Mouse (Mus musculus): ENCODE results near the gene Atg16l2. TPM values are rescaled to one million over a fixed set of nuclear protein-coding genes. Genes with fewer than 3 reads are reported as not detected.

The Atg16l2 gene
- polyA plus RNA-seq, 1 experiment from 2014 or later: 14.3 TPM

GRCm38 (mm10) chr7:101288436-101288835 is 13.6 kb downstream of the Atg16l2 start:
- Histone ChIP-seq H3K9me3 (no peaks in the 10 kb centered on the region), H3K36me3 (peaks cover 5% of the 10 kb centered on the region), H3K27ac (no peak overlapping the region), H3K27me3 (replicated peaks) (no peaks in the 10 kb centered on the region), H3K9ac (no peak overlapping the region), H3K4me1 (replicated peaks) (no peaks in the 10 kb centered on the region), H3K4me2 (replicated peaks) (no peak overlapping the region), H3K4me3 (replicated peaks) (no peak overlapping the region)
- 36% methylated on average over 4 of the region's 4 CpGs for WGBS
- ATAC-seq: no peak

GRCm38 (mm10) chr7:101287820-101288219 is 14.2 kb downstream of the Atg16l2 start:
- Histone ChIP-seq H3K4me3 (replicated peaks) (no peak overlapping the region), H3K9me3 (no peaks in the 10 kb centered on the region), H3K4me1 (replicated peaks) (no peaks in the 10 kb centered on the region), H3K36me3 (peaks cover 5% of the 10 kb centered on the region), H3K4me2 (replicated peaks) (no peak overlapping the region), H3K27ac (no peak overlapping the region), H3K9ac (no peak overlapping the region), H3K27me3 (replicated peaks) (no peaks in the 10 kb centered on the region)
- ATAC-seq: no peak
- 83% methylated on average over 2 of the region's 2 CpGs for WGBS

GRCm38 (mm10) chr7:101286891-101287290 is 15.2 kb downstream of the Atg16l2 start:
- no peak for ATAC-seq
- no peaks in the 10 kb centered on the region for H3K9me3 ChIP-seq
- H3K4me1 ChIP-seq (replicated peaks): no peaks in the 10 kb centered on the region
- H3K36me3 ChIP-seq: peaks cover 13% of the 10 kb centered on the region
- H3K9ac ChIP-seq: no peak overlapping the region
- H3K27me3 ChIP-seq (replicated peaks): no peaks in the 10 kb centered on the region
- H3K4me3 ChIP-seq (replicated peaks): no peak overlapping the region
- H3K27ac ChIP-seq: no peak overlapping the region
- H3K4me2 ChIP-seq (replicated peaks): no peak overlapping the region
- 81% methylated on average over 4 of the region's 4 CpGs for WGBS

- no peak overlapping the region for H3K4me2 ChIP-seq (replicated peaks)
- H3K36me3 ChIP-seq: peaks cover 11% of the 10 kb centered on the region
- no peak overlapping the region for H3K4me3 ChIP-seq (replicated peaks)
- no peaks in the 10 kb centered on the region for H3K9me3 ChIP-seq
- no peaks in the 10 kb centered on the region for H3K27me3 ChIP-seq (replicated peaks)
- WGBS: 73% methylated on average over 1 of the region's 1 CpGs
- H3K27ac ChIP-seq: no peak overlapping the region
- ATAC-seq: peak; percentile 55; the same call in 1 of the 2 replicates
- no peak overlapping the region for H3K9ac ChIP-seq
- no peaks in the 10 kb centered on the region for H3K4me1 ChIP-seq (replicated peaks)
Observed at GRCm38 (mm10) chr7:101284504-101284903, 17.5 kb downstream of the Atg16l2 start.

GRCm38 (mm10) chr7:101282721-101283120 is 19.3 kb downstream of the Atg16l2 start:
- Histone ChIP-seq H3K4me1 (replicated peaks) (no peaks in the 10 kb centered on the region), H3K4me3 (replicated peaks) (no peak overlapping the region), H3K9ac (no peak overlapping the region), H3K27me3 (replicated peaks) (no peaks in the 10 kb centered on the region), H3K36me3 (peaks cover 11% of the 10 kb centered on the region), H3K4me2 (replicated peaks) (no peak overlapping the region), H3K27ac (no peak overlapping the region), H3K9me3 (no peaks in the 10 kb centered on the region)
- no peak for ATAC-seq
- WGBS: 90% methylated on average over 3 of the region's 3 CpGs

- no peak overlapping the region for H3K4me2 ChIP-seq (replicated peaks)
- no peaks in the 10 kb centered on the region for H3K4me1 ChIP-seq (replicated peaks)
- H3K36me3 ChIP-seq: peaks cover 14% of the 10 kb centered on the region
- H3K27me3 ChIP-seq (replicated peaks): no peaks in the 10 kb centered on the region
- 89% methylated on average over 8 of the region's 8 CpGs for WGBS
- H3K27ac ChIP-seq: no peak overlapping the region
- no peak overlapping the region for H3K9ac ChIP-seq
- no peak overlapping the region for H3K4me3 ChIP-seq (replicated peaks)
- ATAC-seq: no peak
- no peaks in the 10 kb centered on the region for H3K9me3 ChIP-seq
Observed at GRCm38 (mm10) chr7:101272466-101273160, 29.4 kb downstream of the Atg16l2 start.

- H3K36me3 ChIP-seq: peaks cover 11% of the 10 kb centered on the region
- WGBS: 71% methylated on average over 1 of the region's 1 CpGs
- H3K4me1 ChIP-seq (replicated peaks): no peaks in the 10 kb centered on the region
Observed at GRCm38 (mm10) chr7:101271602-101272001, 30.4 kb downstream of the Atg16l2 start.

GRCm38 (mm10) chr7:101267457-101268259 is 34.4 kb downstream of the Atg16l2 start:
- Histone ChIP-seq H3K4me3 (replicated peaks) (no peak overlapping the region), H3K27ac (peak overlapping the region; percentile 1; the same call in 1 of the 2 replicates), H3K4me1 (replicated peaks) (no peaks in the 10 kb centered on the region), H3K9me3 (no peaks in the 10 kb centered on the region), H3K36me3 (0 out of 2 replicates have a peak, but pooled peaks cover 2% of the 10 kb centered on the region), H3K27me3 (replicated peaks) (no peaks in the 10 kb centered on the region), H3K4me2 (replicated peaks) (no peak overlapping the region), H3K9ac (no peak overlapping the region)
- 43% methylated on average over 3 of the region's 3 CpGs for WGBS
- ATAC-seq: no peak

More at GRCm38 (mm10) chr7:101271602-101272001, 30.4 kb downstream of the Atg16l2 start:
- ATAC-seq: no peak
- Histone ChIP-seq H3K27ac (no peak overlapping the region), H3K9ac (no peak overlapping the region), H3K27me3 (replicated peaks) (no peaks in the 10 kb centered on the region), H3K9me3 (no peaks in the 10 kb centered on the region), H3K4me2 (replicated peaks) (no peak overlapping the region), H3K4me3 (replicated peaks) (no peak overlapping the region)

- H3K4me3 ChIP-seq (replicated peaks): no peak overlapping the region
- no peak overlapping the region for H3K9ac ChIP-seq
- H3K9me3 ChIP-seq: no peaks in the 10 kb centered on the region
- ATAC-seq: no peak
- peaks cover 15% of the 10 kb centered on the region for H3K36me3 ChIP-seq
- no peaks in the 10 kb centered on the region for H3K4me1 ChIP-seq (replicated peaks)
- no peak overlapping the region for H3K4me2 ChIP-seq (replicated peaks)
- no peaks in the 10 kb centered on the region for H3K27me3 ChIP-seq (replicated peaks)
- no peak overlapping the region for H3K27ac ChIP-seq
Observed at GRCm38 (mm10) chr7:101263511-101263910, 38.5 kb downstream of the Atg16l2 start.

GRCm38 (mm10) chr7:101261941-101262546 is 40.0 kb downstream of the Atg16l2 start:
- H3K27ac ChIP-seq: no peak overlapping the region
- H3K36me3 ChIP-seq: peaks cover 15% of the 10 kb centered on the region
- no peak overlapping the region for H3K4me3 ChIP-seq (replicated peaks)
- no peak overlapping the region for H3K4me2 ChIP-seq (replicated peaks)
- no peaks in the 10 kb centered on the region for H3K4me1 ChIP-seq (replicated peaks)
- WGBS: 77% methylated on average over 4 of the region's 4 CpGs
- H3K9me3 ChIP-seq: no peaks in the 10 kb centered on the region
- no peak for ATAC-seq
- H3K9ac ChIP-seq: no peak overlapping the region
- no peaks in the 10 kb centered on the region for H3K27me3 ChIP-seq (replicated peaks)

- no peak overlapping the region for H3K4me2 ChIP-seq (replicated peaks)
- peak; percentile 84 for ATAC-seq
- no peak overlapping the region for H3K4me3 ChIP-seq (replicated peaks)
- no peaks in the 10 kb centered on the region for H3K27me3 ChIP-seq (replicated peaks)
- H3K9me3 ChIP-seq: no peaks in the 10 kb centered on the region
- H3K36me3 ChIP-seq: peaks cover 14% of the 10 kb centered on the region
- no peak overlapping the region for H3K27ac ChIP-seq
- H3K4me1 ChIP-seq (replicated peaks): no peaks in the 10 kb centered on the region
- H3K9ac ChIP-seq: no peak overlapping the region
Observed at GRCm38 (mm10) chr7:101258482-101258881, 43.6 kb downstream of the Atg16l2 start.

GRCm38 (mm10) chr7:101253071-101253470 is 49.0 kb downstream of the Atg16l2 start:
- Histone ChIP-seq H3K9ac (no peak overlapping the region), H3K36me3 (no peaks in the 10 kb centered on the region), H3K4me1 (replicated peaks) (no peaks in the 10 kb centered on the region), H3K4me2 (replicated peaks) (no peak overlapping the region), H3K4me3 (replicated peaks) (no peak overlapping the region), H3K9me3 (no peaks in the 10 kb centered on the region), H3K27me3 (replicated peaks) (no peaks in the 10 kb centered on the region), H3K27ac (no peak overlapping the region)
- 70% methylated on average over 2 of the region's 2 CpGs for WGBS
- ATAC-seq: no peak

All from intestine, embryonic 15.5 days (tissue).